Mouse (Mus musculus): Measurements from ENCODE around the gene Tekt3. TPM values are rescaled to one million over a fixed set of nuclear protein-coding genes. Genes with fewer than 3 reads are reported as not detected.
A peak's percentile ranks its signal among the peaks of the same experiment; 100 is the strongest.

Gene Tekt3
- total RNA-seq, 2 experiments from 2014 or later, result not detected

DNA sequence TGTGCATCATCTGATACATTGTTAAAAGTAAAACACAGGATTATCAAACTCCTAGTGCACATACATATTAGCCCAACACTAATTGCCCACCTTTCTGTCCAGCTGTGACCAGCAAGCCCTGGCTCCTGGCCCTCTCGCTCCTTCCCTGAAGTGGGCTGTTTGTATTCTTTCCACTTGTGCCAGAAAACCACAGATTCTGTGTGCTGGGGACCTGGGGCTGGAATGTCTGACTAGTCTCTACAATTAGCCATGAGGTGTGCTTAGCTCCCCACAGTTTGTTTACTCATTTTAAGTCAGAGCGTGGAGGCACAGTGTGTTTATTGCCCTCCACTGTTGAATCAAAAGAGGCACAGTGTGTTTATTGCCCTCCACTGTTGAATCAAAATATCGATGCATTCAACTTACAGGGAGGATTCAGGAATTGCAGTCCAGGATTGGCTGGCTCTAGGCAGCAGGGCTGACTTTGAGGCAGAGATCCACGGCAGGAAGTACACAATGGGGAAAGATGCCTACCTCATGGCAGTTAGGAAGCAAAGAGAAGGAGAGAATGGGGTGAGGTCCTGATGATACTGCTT is 61.4 kb downstream of the Tekt3 start:
- no peak for ATAC-seq (replicated peaks; ENCODE audit: poor library complexity)

GRCm38 (mm10) chr11:63124316-63124715 is 62.9 kb downstream of the Tekt3 start:
- ATAC-seq (replicated peaks; ENCODE audit: poor library complexity), result no peak

DNA sequence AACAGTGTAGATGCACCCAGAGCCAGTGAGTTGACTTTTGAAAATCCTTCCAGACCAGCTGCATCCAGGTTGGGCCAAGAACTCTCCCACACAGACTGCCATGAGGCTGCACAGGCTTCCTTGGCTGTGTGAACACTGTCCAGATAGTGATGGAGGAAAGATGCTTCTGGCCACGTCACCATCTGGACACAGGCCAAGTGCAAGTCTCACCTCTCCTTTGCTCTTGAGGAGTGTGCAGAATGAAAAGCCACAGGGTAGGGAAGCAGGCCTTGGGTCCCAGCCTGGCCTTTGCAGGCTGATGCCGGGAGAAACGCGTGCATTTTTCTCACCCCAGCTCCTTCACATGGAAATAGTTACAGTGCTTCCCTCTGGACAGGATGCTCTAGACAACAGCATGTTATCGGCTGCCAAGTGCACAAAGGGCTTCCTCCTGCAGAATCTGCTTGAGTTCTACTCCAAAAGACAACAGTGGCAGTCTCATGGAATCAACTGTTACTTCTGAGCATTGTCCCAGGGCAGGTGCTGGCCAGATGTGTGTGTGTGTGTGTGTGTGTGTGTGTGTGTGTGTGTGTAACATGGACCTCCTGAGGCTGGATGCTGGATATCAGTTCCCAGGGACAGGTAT is 64.5 kb downstream of the Tekt3 start:
- ATAC-seq (replicated peaks; ENCODE audit: poor library complexity), result no peak

GRCm38 (mm10) chr11:63126976-63127375 is 65.5 kb downstream of the Tekt3 start:
- ATAC-seq (replicated peaks; ENCODE audit: poor library complexity), result no peak

GRCm38 (mm10) chr11:63127513-63127912 is 66.1 kb downstream of the Tekt3 start:
- no peak for ATAC-seq (replicated peaks; ENCODE audit: poor library complexity)

DNA sequence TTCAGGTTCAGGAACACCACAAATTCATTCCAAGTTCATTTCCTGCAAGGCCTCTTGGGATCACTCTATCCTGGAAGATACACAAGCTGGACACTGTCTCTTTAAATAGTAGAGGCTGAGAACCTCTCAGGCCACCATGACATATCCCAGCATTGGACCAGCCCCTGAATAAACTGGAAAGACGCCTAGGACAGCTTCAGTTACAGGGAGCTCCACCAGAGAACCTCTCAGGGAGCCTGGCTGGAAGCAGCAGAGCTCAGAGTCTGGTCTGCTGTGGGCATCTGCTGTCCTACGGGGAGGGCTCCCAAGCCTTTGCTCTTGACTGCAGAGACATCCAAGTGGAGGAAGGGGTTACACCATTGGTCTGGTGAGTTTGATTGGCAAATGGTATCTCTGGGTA is 67.3 kb downstream of the Tekt3 start, which contains the start of gene Pmp22:
TSS of gene Pmp22 (plus strand) at position 199 of the 400 bp plus-strand sequence.
- no peak for ATAC-seq (replicated peaks; ENCODE audit: poor library complexity)

GRCm38 (mm10) chr11:63129375-63129774 is 67.9 kb downstream of the Tekt3 start:
- ATAC-seq (replicated peaks; ENCODE audit: poor library complexity), result no peak

DNA sequence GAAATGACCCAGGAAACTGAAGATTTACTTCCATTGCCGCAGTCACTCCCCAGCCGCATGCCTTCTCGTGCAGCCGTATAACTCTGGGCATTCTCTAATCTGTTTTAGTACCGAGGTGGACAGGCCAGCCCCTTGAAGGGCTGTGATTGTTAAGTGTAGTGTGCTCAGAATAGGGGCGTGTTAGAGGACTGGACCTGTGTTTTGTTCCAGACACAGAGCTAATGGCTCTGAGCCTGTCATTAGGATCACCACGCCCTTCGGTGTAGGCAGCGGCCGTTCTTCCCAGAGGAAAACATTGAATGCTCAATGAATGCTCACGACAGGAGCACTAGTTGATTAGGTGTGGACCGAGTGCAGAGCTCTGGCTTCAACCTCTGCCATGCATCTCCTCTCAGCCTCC is 68.4 kb downstream of the Tekt3 start:
- no peak for ATAC-seq (replicated peaks; ENCODE audit: poor library complexity)

DNA sequence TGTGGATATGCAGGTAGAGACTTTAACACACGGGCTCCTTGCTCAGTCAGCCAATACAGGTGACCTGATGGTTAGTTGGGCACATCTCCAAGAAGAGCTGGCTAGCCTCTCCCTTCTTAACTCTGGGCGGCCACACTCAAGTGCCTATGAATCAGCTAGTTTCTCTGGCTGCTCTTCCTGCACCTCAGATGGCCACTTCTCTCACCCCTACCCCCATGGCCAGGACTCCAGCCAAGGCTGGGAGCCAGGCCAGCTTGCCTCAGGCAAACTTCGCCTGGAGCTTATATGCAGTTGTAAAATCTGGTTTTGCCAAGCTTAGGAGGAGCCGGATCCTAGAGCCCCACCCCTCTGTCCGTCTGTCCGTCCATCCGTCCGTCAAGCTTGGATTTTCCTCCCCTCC is 69.0 kb downstream of the Tekt3 start:
- ATAC-seq (replicated peaks; ENCODE audit: poor library complexity), result no peak

GRCm38 (mm10) chr11:63131001-63131692 is 69.7 kb downstream of the Tekt3 start:
- no peak for ATAC-seq (replicated peaks; ENCODE audit: poor library complexity)

- ATAC-seq (replicated peaks; ENCODE audit: poor library complexity), result no peak
Measured at GRCm38 (mm10) chr11:63131693-63132040, 70.2 kb downstream of the Tekt3 start.

GRCm38 (mm10) chr11:63132151-63132500 is 70.7 kb downstream of the Tekt3 start:
- ATAC-seq (replicated peaks; ENCODE audit: poor library complexity), result no peak

- no peak for ATAC-seq (replicated peaks; ENCODE audit: poor library complexity)
Measured at GRCm38 (mm10) chr11:63132501-63133435, 71.3 kb downstream of the Tekt3 start.

DNA sequence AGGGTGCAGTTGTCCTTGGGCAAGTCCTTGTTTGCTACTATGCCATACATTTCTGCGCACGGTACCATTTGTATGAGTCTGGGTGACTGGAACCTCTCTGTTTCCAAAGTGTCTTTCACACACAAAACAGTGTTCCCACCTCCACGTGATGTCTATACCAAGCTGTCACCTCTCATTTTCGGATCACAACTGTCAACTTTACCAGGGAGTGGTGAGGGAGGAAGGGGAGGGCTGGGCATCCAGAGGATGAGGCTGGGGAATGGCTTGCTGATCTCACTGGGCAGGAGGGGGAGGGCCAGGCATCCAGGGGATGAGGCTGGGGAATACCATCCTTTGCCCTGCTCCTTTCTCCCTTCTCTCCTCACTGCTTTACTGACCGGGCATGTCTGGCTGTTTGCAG is 72.6 kb downstream of the Tekt3 start:
- no peak for ATAC-seq (replicated peaks; ENCODE audit: poor library complexity)

DNA sequence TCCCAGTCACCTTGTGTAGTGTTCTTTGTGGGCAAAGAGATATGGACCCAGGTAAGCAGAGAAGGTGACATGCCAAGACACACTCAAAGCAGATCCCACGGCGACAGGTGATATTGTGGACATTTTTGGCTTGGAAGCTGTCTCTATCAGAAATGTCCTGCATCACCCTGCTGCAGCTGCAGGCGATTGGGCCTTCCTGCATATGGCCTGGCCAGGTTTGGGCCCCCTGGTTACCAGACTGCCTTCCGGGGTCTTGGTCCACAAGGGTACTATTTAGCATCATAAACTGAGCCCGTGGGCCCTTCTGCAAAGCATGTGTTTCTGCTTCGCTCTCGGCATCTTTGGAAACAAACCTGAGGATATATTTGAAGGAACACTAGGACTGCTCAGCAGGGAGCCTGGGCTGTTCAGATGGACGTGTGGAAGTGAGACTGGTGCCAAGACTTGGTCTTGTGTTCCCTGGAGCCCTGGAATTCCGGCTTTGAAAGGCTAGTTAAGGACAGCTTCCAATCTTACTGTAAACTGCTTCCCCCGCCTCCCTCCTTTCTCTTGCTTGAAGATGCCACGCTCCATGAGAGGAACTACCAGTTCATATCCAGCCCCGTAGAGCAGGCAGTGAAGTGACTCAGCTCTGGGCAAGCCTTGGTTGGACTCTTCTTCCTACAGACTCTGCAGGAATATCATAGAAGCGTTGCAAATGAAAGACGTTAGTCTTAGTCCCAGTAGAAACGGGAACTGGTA is 73.5 kb downstream of the Tekt3 start:
- ATAC-seq (replicated peaks; ENCODE audit: poor library complexity), result no peak

DNA sequence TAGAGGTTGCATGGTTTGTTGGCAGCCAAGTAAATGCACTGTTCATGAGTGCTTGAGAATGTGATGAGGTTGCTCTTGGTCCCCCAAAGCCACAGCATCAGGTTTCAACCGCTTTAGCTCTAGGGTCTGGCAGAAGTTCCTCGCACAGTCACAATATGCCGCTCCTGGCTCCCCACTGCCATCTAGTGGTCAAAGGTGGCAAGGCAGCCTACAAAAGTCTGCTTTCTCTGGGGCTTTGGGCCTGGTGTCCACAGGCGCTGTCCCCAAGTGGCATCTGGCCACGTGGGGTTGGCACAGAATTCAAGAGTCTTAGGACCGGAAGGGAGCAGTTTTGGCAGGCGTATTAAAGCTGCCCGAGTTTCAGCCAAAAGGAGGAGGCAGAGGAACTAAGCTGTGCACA is 74.2 kb downstream of the Tekt3 start:
- ATAC-seq (replicated peaks; ENCODE audit: poor library complexity), result peak; percentile 94

DNA sequence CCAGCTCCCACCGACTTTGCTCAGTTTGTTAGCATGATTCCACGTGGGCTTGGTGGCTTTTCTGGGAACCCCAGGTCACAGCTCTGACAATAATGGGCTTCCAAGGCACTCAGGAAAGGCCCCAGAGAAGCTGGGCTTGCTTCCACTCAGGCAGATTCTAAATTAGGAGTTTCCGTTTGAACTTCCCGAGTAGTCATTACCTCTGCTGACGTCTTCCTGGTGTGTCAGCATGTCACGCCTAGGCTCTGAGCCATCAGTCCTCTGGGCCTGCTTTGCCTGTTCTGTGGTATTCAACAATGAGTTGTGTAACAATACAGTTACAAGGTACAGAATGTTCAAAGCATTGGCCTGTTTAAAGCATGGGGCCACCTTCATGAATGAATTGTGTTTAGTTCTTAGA is 74.8 kb downstream of the Tekt3 start:
- no peak for ATAC-seq (replicated peaks; ENCODE audit: poor library complexity)

DNA sequence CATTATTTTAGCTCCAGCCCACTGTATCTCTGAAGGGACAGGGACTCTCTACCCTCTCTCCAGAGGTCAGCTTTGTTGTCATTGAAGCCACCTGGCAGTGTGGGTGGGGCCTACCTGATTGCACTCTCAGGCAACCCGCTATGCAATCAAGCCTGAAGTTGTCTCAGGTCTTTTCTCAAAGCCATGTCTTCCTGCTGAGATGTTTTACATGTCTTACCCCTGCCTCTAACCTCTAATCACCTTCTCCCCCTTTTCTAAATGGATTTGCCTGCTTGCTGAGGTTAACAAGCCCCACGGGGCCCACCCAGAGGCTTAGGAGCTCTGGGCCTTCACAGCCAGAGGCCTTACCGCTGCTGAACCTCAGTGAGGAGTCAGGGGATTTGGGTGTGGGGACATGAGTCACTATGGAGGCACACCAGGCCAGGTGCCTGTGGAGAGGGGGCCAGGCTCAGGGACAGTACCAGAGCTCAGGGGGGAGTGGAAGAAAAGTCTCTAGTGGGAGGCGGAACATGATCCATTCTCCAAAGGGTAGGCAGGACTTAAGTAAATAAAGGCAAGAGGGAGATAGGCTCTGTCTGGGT is 75.5 kb downstream of the Tekt3 start:
- ATAC-seq (replicated peaks; ENCODE audit: poor library complexity), result no peak

GRCm38 (mm10) chr11:63138739-63139138 is 77.3 kb downstream of the Tekt3 start:
- no peak for ATAC-seq (replicated peaks; ENCODE audit: poor library complexity)

- ATAC-seq (replicated peaks; ENCODE audit: poor library complexity), result no peak
Measured at GRCm38 (mm10) chr11:63142311-63142710, 80.9 kb downstream of the Tekt3 start.

All from megakaryocyte progenitor cell, adult 5-6 weeks (primary cell).